Comparison of ENCODE assay signal across 16 mouse cellular contexts in genomic region chr8:84474456-84474855, GRCm38 (mm10).
DNase-seq lines count a peak whose midpoint lies in the region; ATAC-seq and TF ChIP-seq lines count a peak whose summit lies in the region.
"Had no signal": no experiment of that assay in that cellular context is flagged by ENCODE, and none has a peak within 500 bp of the region (broad histone marks: within the 10 kb centered on the region; RNA-seq: fewer than 3 reads in every experiment).

No protein-coding gene starts in this region.

- no peaks in the 10 kb centered on the region for H3K36me3 ChIP-seq in liver, embryonic 14.5 days (replicated peaks; ENCODE audit: control insufficient read depth, insufficient read depth, low read depth)
- H3K36me3 ChIP-seq in liver, embryonic 12.5 days: no peaks in the 10 kb centered on the region
- no peaks in the 10 kb centered on the region for H3K36me3 ChIP-seq in ES-Bruce4 (ENCODE audit: control insufficient read depth, insufficient read depth, low read length, poor library complexity, severe bottlenecking)
- H3K36me3 ChIP-seq in embryonic facial prominence, embryonic 10.5 days (replicated peaks): no peaks in the 10 kb centered on the region
- H3K36me3 ChIP-seq: embryonic facial prominence, embryonic 15.5 days; midbrain, embryonic 13.5 days; neural tube, embryonic 13.5 days had no signal

- no peak overlapping the region for H3K4me3 ChIP-seq in liver, embryonic 14.5 days (ENCODE audit: insufficient read depth in 1 of 2, low read depth in 2 of 2, low read length in 2 of 2)
- no peak overlapping the region for H3K4me3 ChIP-seq in liver, embryonic 12.5 days
- no peak overlapping the region for H3K4me3 ChIP-seq in ES-Bruce4 (ENCODE audit: low read depth, low read length)
- no peak overlapping the region for H3K4me3 ChIP-seq in cortical plate, adult 2 months (ENCODE audit: insufficient read depth, low read length)
- no peak overlapping the region for H3K4me3 ChIP-seq in embryonic facial prominence, embryonic 10.5 days
- H3K4me3 ChIP-seq: embryonic facial prominence, embryonic 15.5 days; midbrain, embryonic 13.5 days; neural tube, embryonic 13.5 days had no signal

- H3K27ac ChIP-seq in liver, embryonic 14.5 days: no peak overlapping the region
- no peak overlapping the region for H3K27ac ChIP-seq in liver, embryonic 12.5 days
- no peak overlapping the region for H3K27ac ChIP-seq in ES-Bruce4 (ENCODE audit: insufficient read depth, low read length)
- H3K27ac ChIP-seq in cortical plate, adult 2 months (ENCODE audit: insufficient read depth, low read length): no peak overlapping the region
- no peak overlapping the region for H3K27ac ChIP-seq in embryonic facial prominence, embryonic 10.5 days (replicated peaks)
- H3K27ac ChIP-seq: embryonic facial prominence, embryonic 15.5 days; midbrain, embryonic 13.5 days; neural tube, embryonic 13.5 days had no signal

- no peak overlapping the region for H3K4me2 ChIP-seq in liver, embryonic 14.5 days (ENCODE audit: low read depth)
- no peak overlapping the region for H3K4me2 ChIP-seq in liver, embryonic 12.5 days
- H3K4me2 ChIP-seq: embryonic facial prominence, embryonic 15.5 days; midbrain, embryonic 13.5 days; neural tube, embryonic 13.5 days had no signal

- no peak overlapping the region for H3K9ac ChIP-seq in liver, embryonic 14.5 days (replicated peaks)
- no peak overlapping the region for H3K9ac ChIP-seq in liver, embryonic 12.5 days
- H3K9ac ChIP-seq in ES-Bruce4 (ENCODE audit: low read depth, poor library complexity, severe bottlenecking): no peak overlapping the region
- H3K9ac ChIP-seq: embryonic facial prominence, embryonic 15.5 days; midbrain, embryonic 13.5 days; neural tube, embryonic 13.5 days had no signal

- H3K27me3 ChIP-seq in liver, embryonic 14.5 days (ENCODE audit: control insufficient read depth, insufficient read depth, low read length): no peaks in the 10 kb centered on the region
- no peaks in the 10 kb centered on the region for H3K27me3 ChIP-seq in liver, embryonic 12.5 days (replicated peaks)
- no peaks in the 10 kb centered on the region for H3K27me3 ChIP-seq in ES-Bruce4 (ENCODE audit: control insufficient read depth, insufficient read depth, low read length, poor library complexity, severe bottlenecking)
- H3K27me3 ChIP-seq in embryonic facial prominence, embryonic 10.5 days (replicated peaks; ENCODE audit: low read depth, poor library complexity, severe bottlenecking): no peaks in the 10 kb centered on the region
- H3K27me3 ChIP-seq: embryonic facial prominence, embryonic 15.5 days; midbrain, embryonic 13.5 days; neural tube, embryonic 13.5 days had no signal

- no peak for TF ChIP-seq EP300 in liver, embryonic 14.5 days (IDR thresholded peaks at IDR 0.05; ENCODE audit: low read depth)
- TF ChIP-seq EP300 in ES-Bruce4 (IDR thresholded peaks at IDR 0.05; ENCODE audit: insufficient read depth, low read depth, low read length): no peak

- H3K4me1 ChIP-seq in liver, embryonic 14.5 days (replicated peaks; ENCODE audit: control insufficient read depth in 2 of 2, insufficient read depth in 2 of 2, low read length in 1 of 2): no peaks in the 10 kb centered on the region
- no peaks in the 10 kb centered on the region for H3K4me1 ChIP-seq in liver, embryonic 12.5 days
- no peaks in the 10 kb centered on the region for H3K4me1 ChIP-seq in ES-Bruce4 (ENCODE audit: control insufficient read depth, insufficient read depth, low read length)
- H3K4me1 ChIP-seq in cortical plate, adult 2 months (ENCODE audit: control insufficient read depth, insufficient read depth, low read length): peaks cover 13% of the 10 kb centered on the region
- no peaks in the 10 kb centered on the region for H3K4me1 ChIP-seq in embryonic facial prominence, embryonic 10.5 days
- H3K4me1 ChIP-seq: embryonic facial prominence, embryonic 15.5 days had no signal

- no peak for ATAC-seq in CD4-positive, CD25-positive, alpha-beta regulatory T cell, adult 4 months
- ATAC-seq in liver, embryonic 14.5 days (ENCODE audit: insufficient read depth): no peak
- no peak for ATAC-seq in liver, embryonic 12.5 days
- ATAC-seq: forebrain, embryonic 16.5 days; midbrain, embryonic 13.5 days had no signal

- DNase-seq in CD4-positive, CD25-positive, alpha-beta regulatory T cell, adult 2 months (ENCODE audit: low read depth, low spot score): peak; percentile 24
- DNase-seq in liver, embryonic 14.5 days (ENCODE audit: low read depth in 3 of 3, low spot score in 3 of 3): no peak
- no peak for DNase-seq in embryonic facial prominence, embryonic 10.5 days (ENCODE audit: low spot score)
- DNase-seq in embryo, embryonic 10 days (ENCODE audit: low spot score): no peak
- DNase-seq: cerebellum, postnatal 14 days; heart, postnatal 4 days; kidney, adult 18-20 months; lung, postnatal 14 days had no signal

- peak; percentile 58 for TF ChIP-seq CTCF in liver, embryonic 14.5 days (IDR thresholded peaks at IDR 0.05; ENCODE audit: low read depth)
- peak; percentile 35 for TF ChIP-seq CTCF in ES-Bruce4 (IDR thresholded peaks at IDR 0.05; ENCODE audit: low read depth, low read length)
- TF ChIP-seq CTCF in cortical plate, adult 2 months (IDR thresholded peaks at IDR 0.05; ENCODE audit: extremely low read depth, insufficient read depth, low read length): 0 out of 2 replicates have a peak, but pooled peaks have one; percentile 22

- H3K9me3 ChIP-seq in liver, embryonic 14.5 days (ENCODE audit: control insufficient read depth, low read length): no peaks in the 10 kb centered on the region
- no peaks in the 10 kb centered on the region for H3K9me3 ChIP-seq in liver, embryonic 12.5 days (replicated peaks)
- H3K9me3 ChIP-seq in ES-Bruce4 (replicated peaks; ENCODE audit: control insufficient read depth, insufficient read depth, low read length, poor library complexity, severe bottlenecking): no peaks in the 10 kb centered on the region
- H3K9me3 ChIP-seq in embryonic facial prominence, embryonic 10.5 days: no peaks in the 10 kb centered on the region
- H3K9me3 ChIP-seq: embryonic facial prominence, embryonic 15.5 days; midbrain, embryonic 13.5 days; neural tube, embryonic 13.5 days had no signal

- no peak for TF ChIP-seq POLR2A in ES-Bruce4 (IDR thresholded peaks at IDR 0.05; ENCODE audit: insufficient read depth, low read length)
- TF ChIP-seq POLR2A in cortical plate, adult 2 months (IDR thresholded peaks at IDR 0.05; ENCODE audit: extremely low read depth, insufficient read depth, low read length): no peak

- WGBS in liver, embryonic 14.5 days (ENCODE audit: insufficient replicate concordance): 68% methylated on average over 1 of the region's 1 CpGs
- 59% methylated on average over 1 of the region's 1 CpGs for WGBS in liver, embryonic 12.5 days (ENCODE audit: insufficient replicate concordance)
- 70% methylated on average over 1 of the region's 1 CpGs for WGBS in embryonic facial prominence, embryonic 10.5 days
